Mouse (Mus musculus): ENCODE data around the gene Rbms1. TPM values are rescaled to one million over a fixed set of nuclear protein-coding genes. Genes with fewer than 3 reads are reported as not detected.

The Rbms1 gene
- polyA plus RNA-seq, 1 experiment from 2014 or later = 50.9 TPM

DNA sequence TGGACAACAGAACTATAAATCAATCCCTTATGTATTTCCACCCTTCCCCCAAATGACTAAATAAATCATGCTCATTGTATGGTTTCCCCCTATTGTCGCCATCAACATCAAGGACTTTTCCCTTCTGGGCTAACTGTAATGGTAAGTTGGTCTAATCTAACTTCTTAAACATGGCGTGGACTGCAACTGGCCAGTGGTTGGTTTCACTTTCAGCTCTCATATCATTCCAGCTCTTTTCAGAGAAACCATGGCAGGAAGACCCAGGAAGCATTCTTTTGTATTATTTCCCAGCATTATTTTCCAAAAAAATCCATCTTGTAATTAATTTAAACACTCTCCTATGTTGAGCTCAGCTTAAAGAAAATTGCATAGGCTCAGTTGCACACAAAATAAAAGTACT is 23.0 kb downstream of the Rbms1 start:
- no peaks in the 10 kb centered on the region for H3K36me3 ChIP-seq (replicated peaks)
- no peak overlapping the region for H3K9ac ChIP-seq
- no peaks in the 10 kb centered on the region for H3K27me3 ChIP-seq (replicated peaks)
- H3K4me1 ChIP-seq = no peaks in the 10 kb centered on the region
- H3K4me3 ChIP-seq = no peak overlapping the region
- no peak for ATAC-seq (replicated peaks)
- H3K27ac ChIP-seq = no peak overlapping the region
- no peaks in the 10 kb centered on the region for H3K9me3 ChIP-seq
- H3K4me2 ChIP-seq = no peak overlapping the region
- WGBS = 83% methylated on average over 2 of the region's 2 CpGs

DNA sequence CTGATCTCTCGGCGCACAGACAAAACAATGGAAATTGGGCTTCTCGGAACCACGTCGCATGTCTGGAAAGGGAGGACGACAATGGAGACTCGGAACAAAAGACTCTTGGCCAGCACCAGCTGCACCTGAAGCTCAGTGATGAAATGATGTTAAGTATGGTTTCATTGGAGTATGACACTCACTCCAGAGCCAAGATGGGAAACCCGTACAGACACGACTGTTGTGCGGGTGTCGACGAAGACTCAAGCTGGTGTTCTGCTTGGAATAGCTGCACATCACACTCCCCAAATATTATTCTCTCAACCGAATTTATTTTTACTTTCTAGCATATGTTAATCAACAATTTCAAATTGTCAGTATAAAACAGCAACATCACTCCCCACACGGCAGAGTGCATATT is 26.1 kb downstream of the Rbms1 start:
- Histone ChIP-seq H3K4me2 (no peak overlapping the region), H3K9ac (no peak overlapping the region), H3K9me3 (no peaks in the 10 kb centered on the region), H3K4me3 (no peak overlapping the region), H3K4me1 (no peaks in the 10 kb centered on the region), H3K27me3 (replicated peaks) (no peaks in the 10 kb centered on the region), H3K27ac (no peak overlapping the region), H3K36me3 (replicated peaks) (no peaks in the 10 kb centered on the region)
- ATAC-seq (replicated peaks) = no peak
- WGBS = 83% methylated on average over 14 of the region's 14 CpGs

DNA sequence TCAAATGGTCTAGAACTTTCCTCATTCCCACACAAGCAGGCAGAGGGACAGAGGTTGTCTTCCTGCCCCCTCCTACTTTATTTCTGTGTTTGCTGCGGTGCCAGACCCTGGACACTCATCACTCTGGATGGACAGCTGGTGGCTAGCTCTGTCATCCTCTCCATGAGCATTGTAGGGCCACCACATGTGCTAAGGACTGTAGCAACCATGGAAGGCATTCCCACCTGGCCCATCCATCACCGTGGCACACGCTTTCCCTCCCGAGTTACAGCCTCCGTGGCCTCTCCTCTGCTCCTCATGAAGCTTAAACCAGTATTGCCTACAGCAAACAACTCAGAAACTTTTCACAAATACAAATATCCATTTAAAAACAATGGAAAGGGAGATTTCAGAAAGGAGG is 34.0 kb downstream of the Rbms1 start:
- H3K4me1 ChIP-seq = no peaks in the 10 kb centered on the region
- H3K36me3 ChIP-seq (replicated peaks) = no peaks in the 10 kb centered on the region
- H3K9me3 ChIP-seq = no peaks in the 10 kb centered on the region
- H3K4me2 ChIP-seq = no peak overlapping the region
- ATAC-seq (replicated peaks) = no peak
- WGBS = 93% methylated on average over 5 of the region's 5 CpGs
- no peak overlapping the region for H3K9ac ChIP-seq
- no peak overlapping the region for H3K4me3 ChIP-seq
- no peaks in the 10 kb centered on the region for H3K27me3 ChIP-seq (replicated peaks)
- no peak overlapping the region for H3K27ac ChIP-seq

DNA sequence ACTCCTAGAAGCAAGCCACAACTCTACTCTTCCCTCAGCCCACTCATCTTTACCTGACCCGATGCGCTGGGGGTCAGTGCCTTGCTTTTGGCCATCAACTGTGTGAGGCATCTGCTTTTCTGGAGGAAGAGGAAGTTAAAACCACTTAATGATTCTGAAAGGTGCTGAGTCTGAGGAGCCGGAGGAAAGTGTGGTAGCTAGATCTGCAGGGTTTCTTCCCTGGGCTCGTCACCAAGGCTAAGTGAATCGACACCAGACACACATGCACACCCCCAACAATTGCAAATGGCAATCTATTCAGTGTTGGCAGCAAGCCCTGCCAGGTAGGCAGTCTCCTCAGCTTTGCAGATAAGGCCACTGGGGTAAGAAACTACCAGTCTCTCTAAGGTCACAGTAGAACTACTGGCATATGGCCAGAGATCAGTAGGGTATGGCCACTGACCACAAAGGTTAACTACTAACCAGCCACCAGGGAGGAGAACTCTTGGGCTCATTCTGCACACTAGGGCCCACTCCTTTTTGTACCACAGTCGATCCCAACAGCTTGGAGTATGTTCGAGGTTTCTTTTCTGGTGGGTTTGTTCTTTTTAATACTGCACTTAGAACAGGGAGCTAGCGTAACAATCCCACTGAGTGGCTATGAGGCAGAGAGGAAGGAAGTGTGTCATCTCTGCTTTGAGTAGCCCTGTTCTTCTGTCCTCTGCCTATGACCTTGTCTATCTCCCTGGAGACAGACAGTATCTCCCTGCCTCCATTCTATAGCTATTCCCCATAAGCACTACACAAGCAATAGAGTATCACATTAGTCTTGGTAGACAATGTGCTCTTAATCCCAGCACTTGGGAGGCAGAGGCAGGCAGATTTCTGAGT is 34.9 kb downstream of the Rbms1 start:
- Histone ChIP-seq H3K9ac (no peak overlapping the region), H3K4me2 (no peak overlapping the region), H3K4me3 (no peak overlapping the region), H3K27me3 (replicated peaks) (no peaks in the 10 kb centered on the region), H3K36me3 (replicated peaks) (no peaks in the 10 kb centered on the region), H3K4me1 (no peaks in the 10 kb centered on the region), H3K27ac (no peak overlapping the region), H3K9me3 (no peaks in the 10 kb centered on the region)
- WGBS = 94% methylated on average over 8 of the region's 8 CpGs
- ATAC-seq (replicated peaks) = no peak

DNA sequence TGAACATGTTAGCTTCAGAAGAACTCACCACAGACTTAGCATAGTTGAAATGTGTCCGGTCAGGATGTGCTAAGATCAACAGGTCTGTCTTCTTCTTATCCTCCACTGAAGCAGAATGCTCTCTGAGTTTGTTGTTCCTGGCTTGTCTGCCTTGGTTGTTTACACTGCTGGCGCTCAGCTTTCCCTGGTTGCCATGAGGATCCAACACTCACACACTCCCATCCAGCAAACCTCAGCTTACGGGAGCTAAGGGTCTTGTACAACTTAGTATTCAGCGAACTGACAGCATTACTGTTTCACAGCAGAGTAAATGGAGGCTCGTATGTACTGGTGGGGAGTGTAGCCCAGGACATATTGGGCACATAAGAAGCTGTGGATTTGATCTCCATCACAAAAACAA is 37.9 kb downstream of the Rbms1 start:
- Histone ChIP-seq H3K36me3 (replicated peaks) (no peaks in the 10 kb centered on the region), H3K27ac (no peak overlapping the region), H3K4me3 (no peak overlapping the region), H3K4me1 (no peaks in the 10 kb centered on the region), H3K4me2 (no peak overlapping the region), H3K9me3 (no peaks in the 10 kb centered on the region), H3K9ac (no peak overlapping the region), H3K27me3 (replicated peaks) (no peaks in the 10 kb centered on the region)
- 80% methylated on average over 5 of the region's 5 CpGs for WGBS
- no peak for ATAC-seq (replicated peaks)

DNA sequence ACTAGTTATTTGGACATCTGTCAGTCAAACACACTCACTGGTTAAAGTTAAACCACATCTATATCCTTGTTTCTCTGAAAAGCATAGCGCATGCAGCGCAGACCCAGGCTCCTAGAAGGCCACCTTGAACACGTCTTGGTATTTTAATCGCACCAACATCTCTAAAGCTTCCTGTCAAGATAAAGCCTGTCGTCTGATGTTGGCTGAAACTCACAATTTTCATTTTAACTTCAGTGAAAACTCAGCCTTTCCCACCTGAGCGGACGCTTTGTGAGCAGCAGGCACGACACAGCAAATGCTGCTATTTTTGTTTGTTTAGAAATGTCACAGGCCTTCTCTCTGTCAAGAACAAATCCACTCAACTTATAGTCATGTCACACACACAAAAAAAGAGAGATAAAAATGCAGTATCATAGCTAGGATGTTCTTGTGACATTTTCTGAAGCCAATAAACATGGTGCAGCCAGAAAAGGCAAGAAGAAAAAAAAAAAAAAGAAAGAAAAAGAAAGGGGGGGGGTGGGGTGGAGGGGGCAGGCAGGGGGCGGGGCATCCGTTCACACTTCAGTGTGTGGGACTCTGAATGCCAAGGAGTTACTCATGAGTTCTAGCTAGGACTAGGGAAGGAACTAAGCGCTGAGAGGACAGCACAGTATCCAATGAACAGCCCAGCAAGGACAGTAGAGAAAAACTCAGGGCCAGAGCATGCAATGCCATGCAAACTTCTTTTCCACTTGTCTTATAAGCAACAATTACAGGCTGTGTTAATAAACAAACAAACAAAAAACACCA is 39.0 kb downstream of the Rbms1 start:
- no peaks in the 10 kb centered on the region for H3K27me3 ChIP-seq (replicated peaks)
- no peak for ATAC-seq (replicated peaks)
- WGBS = 69% methylated on average over 11 of the region's 11 CpGs
- no peak overlapping the region for H3K27ac ChIP-seq
- no peak overlapping the region for H3K4me3 ChIP-seq
- H3K4me1 ChIP-seq = no peaks in the 10 kb centered on the region
- H3K9me3 ChIP-seq = no peaks in the 10 kb centered on the region
- H3K4me2 ChIP-seq = no peak overlapping the region
- H3K9ac ChIP-seq = no peak overlapping the region
- H3K36me3 ChIP-seq (replicated peaks) = no peaks in the 10 kb centered on the region

DNA sequence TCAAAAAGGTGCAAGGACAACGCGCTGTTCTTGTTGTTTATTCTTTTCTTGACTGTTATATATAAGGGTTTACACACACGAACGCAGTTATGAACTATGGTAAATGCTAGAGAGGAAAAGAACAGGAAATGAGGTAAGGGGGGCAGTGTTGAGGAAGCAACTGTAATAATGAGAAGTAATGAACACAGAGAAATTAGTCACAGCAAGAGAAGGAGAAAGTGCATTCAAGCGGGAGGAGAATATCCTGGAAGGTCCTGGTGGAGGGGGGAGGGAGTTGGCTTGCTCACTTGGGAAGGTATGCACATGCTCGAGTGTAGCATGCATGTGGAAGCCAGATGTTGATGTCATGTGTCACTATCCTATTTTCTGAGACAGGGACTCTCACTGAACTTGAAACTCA is 39.9 kb downstream of the Rbms1 start:
- H3K9me3 ChIP-seq = no peaks in the 10 kb centered on the region
- no peak overlapping the region for H3K4me2 ChIP-seq
- H3K4me1 ChIP-seq = no peaks in the 10 kb centered on the region
- H3K36me3 ChIP-seq (replicated peaks) = no peaks in the 10 kb centered on the region
- no peaks in the 10 kb centered on the region for H3K27me3 ChIP-seq (replicated peaks)
- H3K9ac ChIP-seq = no peak overlapping the region
- 79% methylated on average over 6 of the region's 6 CpGs for WGBS
- no peak overlapping the region for H3K27ac ChIP-seq
- ATAC-seq (replicated peaks) = no peak
- H3K4me3 ChIP-seq = no peak overlapping the region

DNA sequence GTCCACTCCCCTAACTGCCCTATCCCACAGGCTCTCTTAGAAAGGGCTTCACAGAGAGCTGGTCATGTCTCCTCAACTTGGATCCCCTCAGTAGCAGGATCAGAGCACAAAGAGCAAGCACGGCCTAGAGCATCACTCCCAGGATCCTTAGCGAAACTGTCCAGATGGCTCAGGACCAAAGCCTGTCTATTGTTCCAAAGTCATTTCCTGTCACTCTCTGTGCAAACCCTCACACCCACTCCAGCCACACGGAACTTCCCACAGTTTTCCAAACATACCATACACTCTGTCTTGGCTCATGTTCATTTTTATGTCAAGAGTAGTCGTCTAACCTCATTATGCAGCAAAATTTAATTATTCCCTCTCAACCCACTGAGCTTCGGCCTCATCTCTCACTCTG is 40.6 kb downstream of the Rbms1 start:
- Histone ChIP-seq H3K4me2 (no peak overlapping the region), H3K27ac (no peak overlapping the region), H3K4me1 (no peaks in the 10 kb centered on the region), H3K36me3 (replicated peaks) (no peaks in the 10 kb centered on the region), H3K9me3 (no peaks in the 10 kb centered on the region), H3K4me3 (no peak overlapping the region), H3K27me3 (replicated peaks) (no peaks in the 10 kb centered on the region), H3K9ac (no peak overlapping the region)
- ATAC-seq (replicated peaks) = no peak
- 65% methylated on average over 5 of the region's 5 CpGs for WGBS

DNA sequence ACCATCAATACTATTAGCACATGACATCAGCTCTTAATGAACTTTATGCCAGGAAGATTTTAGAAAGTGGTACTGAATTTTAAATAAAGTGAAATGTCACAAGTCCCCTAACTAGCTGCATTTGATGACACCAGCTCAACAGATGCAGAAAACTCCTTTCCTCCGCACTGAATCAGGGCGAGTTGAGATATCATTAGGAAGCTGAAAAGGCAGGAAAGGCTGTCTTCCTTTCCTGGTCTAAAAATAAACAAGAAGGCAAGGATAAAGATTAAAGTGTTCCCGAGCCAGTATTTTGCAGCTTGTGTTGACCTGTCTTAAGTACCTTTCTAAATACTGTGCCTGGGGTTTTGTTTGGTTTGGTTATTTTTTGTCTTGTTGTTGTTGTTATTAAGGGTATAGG is 42.9 kb downstream of the Rbms1 start:
- Histone ChIP-seq H3K4me3 (no peak overlapping the region), H3K27ac (no peak overlapping the region), H3K27me3 (replicated peaks) (no peaks in the 10 kb centered on the region), H3K4me1 (no peaks in the 10 kb centered on the region), H3K9me3 (no peaks in the 10 kb centered on the region), H3K9ac (no peak overlapping the region), H3K36me3 (replicated peaks) (no peaks in the 10 kb centered on the region), H3K4me2 (no peak overlapping the region)
- 71% methylated on average over 3 of the region's 3 CpGs for WGBS
- ATAC-seq (replicated peaks) = no peak

DNA sequence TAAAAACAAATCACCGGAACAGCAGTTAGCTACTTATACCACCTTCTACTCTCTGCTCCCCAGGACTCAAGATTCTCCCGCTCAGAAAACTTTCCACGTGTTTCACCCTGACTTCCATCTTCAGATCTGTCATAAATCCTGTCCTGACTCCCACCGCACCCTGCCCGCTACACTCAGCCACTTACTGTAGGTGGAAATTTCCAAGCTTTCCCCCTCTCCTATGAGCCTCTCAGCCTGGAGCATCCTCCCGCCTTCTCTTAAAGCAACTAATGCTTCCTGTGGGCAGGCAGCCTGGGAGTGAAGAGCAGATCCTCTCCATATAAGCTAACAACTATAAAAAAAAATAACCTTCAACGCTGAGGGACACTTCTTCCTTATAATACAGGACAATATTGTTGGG is 44.6 kb downstream of the Rbms1 start:
- no peaks in the 10 kb centered on the region for H3K27me3 ChIP-seq (replicated peaks)
- WGBS = 84% methylated on average over 7 of the region's 7 CpGs
- H3K36me3 ChIP-seq (replicated peaks) = no peaks in the 10 kb centered on the region
- no peak for ATAC-seq (replicated peaks)
- no peak overlapping the region for H3K4me3 ChIP-seq
- no peaks in the 10 kb centered on the region for H3K9me3 ChIP-seq
- no peak overlapping the region for H3K9ac ChIP-seq
- no peak overlapping the region for H3K27ac ChIP-seq
- no peaks in the 10 kb centered on the region for H3K4me1 ChIP-seq
- no peak overlapping the region for H3K4me2 ChIP-seq

DNA sequence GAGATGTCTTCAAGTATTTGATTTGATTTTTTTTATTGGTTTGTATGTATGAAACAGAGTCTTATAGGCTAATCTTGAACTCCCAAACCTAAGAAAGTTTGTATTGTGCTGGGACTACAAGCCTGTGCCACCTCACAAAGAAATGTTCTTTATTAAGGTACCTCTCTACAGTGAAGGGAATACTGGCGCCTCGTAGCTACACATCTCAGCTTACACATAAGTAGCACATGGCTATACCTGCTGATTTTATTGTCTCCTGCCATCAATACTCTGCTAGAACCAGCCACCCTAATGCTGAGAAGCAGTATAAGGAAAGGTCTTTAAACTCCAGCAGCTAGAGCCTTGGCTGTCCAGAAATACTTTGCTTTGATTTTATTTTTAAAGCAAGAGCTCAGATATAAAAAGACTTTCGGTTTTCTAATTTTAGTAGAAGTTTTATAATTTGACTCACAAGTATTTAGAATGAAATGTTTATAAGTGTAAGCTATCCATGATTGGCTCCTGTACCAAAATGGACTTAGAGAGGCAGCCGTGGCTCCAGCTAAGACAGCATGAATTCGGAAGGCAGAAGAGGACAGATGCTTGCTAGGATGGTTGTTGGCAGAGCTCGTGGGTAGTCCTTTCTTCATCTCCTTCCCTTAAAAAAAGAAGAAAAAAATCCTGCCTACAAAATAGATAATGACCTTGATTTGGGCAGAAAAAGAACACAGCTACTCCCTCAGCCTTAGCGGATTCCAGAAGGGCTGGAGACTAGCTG is 48.3 kb downstream of the Rbms1 start:
- ATAC-seq (replicated peaks) = no peak
- Histone ChIP-seq H3K27ac (no peak overlapping the region), H3K9ac (no peak overlapping the region), H3K4me3 (no peak overlapping the region), H3K9me3 (no peaks in the 10 kb centered on the region), H3K4me1 (no peaks in the 10 kb centered on the region; the same call in 1 of the 2 replicates), H3K4me2 (no peak overlapping the region), H3K36me3 (replicated peaks) (no peaks in the 10 kb centered on the region), H3K27me3 (replicated peaks) (no peaks in the 10 kb centered on the region)
- WGBS = 77% methylated on average over 7 of the region's 7 CpGs

DNA sequence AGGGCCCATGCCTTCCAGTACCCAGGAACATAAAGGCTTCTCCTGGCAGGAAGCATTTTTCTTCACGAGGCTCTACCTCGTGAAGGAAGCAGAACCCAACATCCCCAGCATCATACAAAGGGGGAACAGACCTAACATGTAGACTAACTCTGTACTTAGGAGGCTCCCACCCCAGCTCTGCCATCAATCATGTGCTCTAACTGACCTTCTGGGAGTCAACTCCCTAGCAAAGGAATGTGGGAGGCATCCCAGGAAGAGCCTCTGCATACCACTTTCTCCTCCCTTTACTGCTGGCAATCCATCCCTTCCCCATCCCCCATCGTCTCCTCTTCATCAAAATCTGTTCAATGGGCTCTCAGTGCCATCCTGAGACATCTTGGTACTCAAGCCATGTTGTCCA is 49.7 kb downstream of the Rbms1 start:
- H3K9ac ChIP-seq = no peak overlapping the region
- H3K27ac ChIP-seq = no peak overlapping the region
- WGBS = 70% methylated on average over 3 of the region's 3 CpGs
- no peaks in the 10 kb centered on the region for H3K36me3 ChIP-seq (replicated peaks)
- H3K4me2 ChIP-seq = no peak overlapping the region
- H3K4me1 ChIP-seq = no peaks in the 10 kb centered on the region; the same call in 1 of the 2 replicates
- ATAC-seq (replicated peaks) = no peak
- H3K9me3 ChIP-seq = no peaks in the 10 kb centered on the region
- no peaks in the 10 kb centered on the region for H3K27me3 ChIP-seq (replicated peaks)
- H3K4me3 ChIP-seq = no peak overlapping the region
